Mouse (Mus musculus) CD4-positive, CD25-positive, alpha-beta regulatory T cell, adult 9 weeks (primary cell): ENCODE data around the gene Cyb561a3. TPM values are rescaled to one million over a fixed set of nuclear protein-coding genes. Genes with fewer than 3 reads are reported as not detected.

Experiments
- polyA plus RNA-seq: library from polyadenylated mRNA; unstranded; fragments of 100-300 nt; shearing (Covaris generic); gene quantifications from one replicate; pipeline ENCODE4 v1.2.1, GENCODE M21; 2017

The Cyb561a3 gene
- 48.9 TPM for polyA plus RNA-seq

GRCm38 (mm10) chr19:10576690-10577561 is at the start of gene Cyb561a3, which contains the start of gene Tmem138:
Cyb561a3 (plus strand) TSS chr19:10577172.
Tmem138 (minus strand) TSS chr19:10577362.

GRCm38 (mm10) chr19:10555624-10556510 is 21.1 kb upstream of the Cyb561a3 start, which contains the start of gene Tmem216:
Tmem216 (minus strand) TSS chr19:10556238.

GRCm38 (mm10) chr19:10605293-10605900 is 28.4 kb downstream of the Cyb561a3 start, which contains the start of the genes Ddb1 and Tkfc:
Ddb1 (plus strand) TSS chr19:10605327.
Tkfc (minus strand) TSS chr19:10605654.

GRCm38 (mm10) chr19:10634106-10634871 is 57.3 kb downstream of the Cyb561a3 start, which contains the start of gene Vwce:
Vwce (plus strand) TSS chr19:10634213.

Other genes starting within 250 kb of the Cyb561a3 start
- not detected for gene Syt7, start 188.1 kb upstream of the Cyb561a3 start, polyA plus RNA-seq
- not detected for gene Lrrc10b, start 119.7 kb upstream of the Cyb561a3 start, polyA plus RNA-seq
- 0.69 TPM for gene Ppp1r32, start 94.2 kb upstream of the Cyb561a3 start, polyA plus RNA-seq
- gene Cpsf7, start 51.9 kb upstream of the Cyb561a3 start, polyA plus RNA-seq = 39.2 TPM
- 92.9 TPM for gene Sdhaf2, start 51.0 kb upstream of the Cyb561a3 start, polyA plus RNA-seq
- gene Tmem216, start 20.9 kb upstream of the Cyb561a3 start, polyA plus RNA-seq = 11.7 TPM
- gene Tmem138, start 190 bp downstream of the Cyb561a3 start, polyA plus RNA-seq = 23.3 TPM
- 197 TPM for gene Ddb1, start 28.2 kb downstream of the Cyb561a3 start, polyA plus RNA-seq
- gene Tkfc, start 28.5 kb downstream of the Cyb561a3 start, polyA plus RNA-seq = 11.5 TPM
- gene Vwce, start 57.0 kb downstream of the Cyb561a3 start, polyA plus RNA-seq = 0.37 TPM
- not detected for gene Pga5, start 100.9 kb downstream of the Cyb561a3 start, polyA plus RNA-seq
- gene Vps37c, start 111.6 kb downstream of the Cyb561a3 start, polyA plus RNA-seq = 26.5 TPM
- 623 TPM for gene Cd5, start 161.8 kb downstream of the Cyb561a3 start, polyA plus RNA-seq